Mouse (Mus musculus): ENCODE measurements at regions not wholly inside any gene's neighbourhood (a gene's known extent, or its start where the extent isn't known, plus 50 kb on each side); places are given as distances from the start of the nearest gene placed in this dataset.

DNA sequence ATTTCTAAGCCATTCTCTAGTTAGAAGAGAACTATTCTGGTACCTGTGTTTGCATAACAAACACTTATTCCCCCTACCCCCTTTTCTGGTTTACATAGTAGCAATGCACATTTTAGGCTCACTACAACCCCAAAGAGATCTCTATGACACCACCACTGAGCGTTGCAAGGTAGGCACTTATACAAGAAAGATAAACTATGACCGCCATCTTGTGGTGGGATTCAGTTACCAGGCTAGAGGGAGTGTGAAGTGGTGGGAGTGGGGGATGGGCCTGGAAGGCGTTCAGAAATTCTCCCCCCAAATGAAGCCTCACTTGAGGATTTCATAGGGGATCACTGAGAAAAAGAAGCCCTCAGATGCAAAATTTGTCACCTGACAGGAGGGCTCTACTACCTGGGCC lies 64.4 kb upstream of the Fst start:
- intact Hi-C loops (cut with DNase I), result loop anchor here (10.0 kb wide), 1 partner anchor 648 kb away; no protein-coding TSS in a partner anchor
- peak in 1 of 2 experiments; percentile 4 for DNase-seq (ENCODE audit: low spot score in 2 of 2)

DNA sequence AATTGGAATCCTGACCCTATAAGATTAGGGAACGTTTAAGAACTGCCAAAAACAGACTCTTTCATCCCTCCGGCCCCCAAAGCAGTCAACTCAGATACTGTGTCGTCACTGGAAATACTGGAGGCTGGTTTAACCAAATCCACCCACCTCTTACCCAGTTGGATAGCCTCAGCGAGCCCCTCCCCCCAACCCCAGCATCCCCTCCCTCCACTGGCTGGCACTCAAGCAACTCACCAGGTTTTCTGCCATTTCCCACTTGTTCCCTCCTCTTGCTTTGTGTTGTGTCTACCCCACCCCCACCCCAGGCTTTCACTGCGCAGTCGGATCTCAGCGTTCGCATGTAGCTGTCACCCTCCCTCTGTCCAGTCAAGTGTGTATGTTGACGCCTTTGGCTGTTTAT lies 68.1 kb upstream of the Fst start:
- intact Hi-C loops (cut with DNase I), result loop anchor here (10.0 kb wide), 1 partner anchor 652 kb away; no protein-coding TSS in a partner anchor

DNA sequence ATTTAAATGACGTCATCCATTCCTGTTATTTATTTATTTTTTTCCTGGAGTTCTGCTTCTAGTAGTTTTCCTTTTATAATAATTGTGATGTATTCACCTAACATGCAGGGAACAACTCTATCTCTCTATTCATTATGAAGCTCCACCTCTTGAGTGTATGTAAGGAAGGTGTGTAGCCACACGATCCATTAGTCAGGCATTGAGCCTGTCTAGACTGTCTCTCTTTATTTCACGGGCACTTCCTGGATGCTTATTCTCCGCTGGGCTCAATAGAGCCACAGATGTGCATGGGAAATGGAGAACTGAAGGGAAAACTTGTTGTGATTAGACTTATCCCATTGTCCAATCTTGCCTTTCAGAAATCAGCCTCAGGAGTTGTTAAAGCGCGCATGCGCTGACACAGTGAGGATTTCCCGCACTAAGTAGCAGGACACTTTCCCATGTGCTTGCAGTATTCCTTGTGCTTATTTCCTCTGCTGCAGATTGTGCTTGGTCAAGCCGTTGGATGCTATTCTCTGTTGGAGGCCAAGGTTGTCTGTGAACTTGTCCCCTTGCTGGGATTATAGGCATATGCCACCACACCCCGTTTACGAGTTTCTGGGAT lies 71.5 kb upstream of the Fst start:
- intact Hi-C loops (cut with DNase I), result no loop called here

More for the DNA sequence above, 68.1 kb upstream of the Fst start:
- DNase-seq (ENCODE audit: low spot score in 2 of 2), result no peak

DNA sequence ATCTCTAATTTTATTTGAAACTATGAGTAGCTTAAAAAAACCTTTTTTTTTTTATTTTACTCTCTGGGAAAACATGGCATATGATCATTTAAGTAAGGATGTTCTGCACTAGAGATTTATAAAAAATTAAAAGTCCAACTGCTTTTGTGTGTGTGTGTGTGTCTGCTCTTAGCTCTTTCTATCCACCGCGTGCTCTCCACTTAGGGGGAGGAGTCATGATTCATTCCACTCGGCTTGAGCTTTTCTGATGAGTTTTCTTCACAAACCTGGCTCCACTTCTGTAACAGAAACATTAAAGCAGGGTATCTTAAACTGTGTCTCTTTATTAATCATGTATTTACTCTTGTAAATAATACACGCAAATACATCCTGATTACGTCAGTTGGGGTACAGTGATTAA lies 73.0 kb upstream of the Fst start:
- no peak for DNase-seq (ENCODE audit: low spot score in 2 of 2)
- intact Hi-C loops (cut with DNase I), result no loop called here

More for the DNA sequence above, 71.5 kb upstream of the Fst start:
- DNase-seq (ENCODE audit: low spot score in 2 of 2), result no peak

DNA sequence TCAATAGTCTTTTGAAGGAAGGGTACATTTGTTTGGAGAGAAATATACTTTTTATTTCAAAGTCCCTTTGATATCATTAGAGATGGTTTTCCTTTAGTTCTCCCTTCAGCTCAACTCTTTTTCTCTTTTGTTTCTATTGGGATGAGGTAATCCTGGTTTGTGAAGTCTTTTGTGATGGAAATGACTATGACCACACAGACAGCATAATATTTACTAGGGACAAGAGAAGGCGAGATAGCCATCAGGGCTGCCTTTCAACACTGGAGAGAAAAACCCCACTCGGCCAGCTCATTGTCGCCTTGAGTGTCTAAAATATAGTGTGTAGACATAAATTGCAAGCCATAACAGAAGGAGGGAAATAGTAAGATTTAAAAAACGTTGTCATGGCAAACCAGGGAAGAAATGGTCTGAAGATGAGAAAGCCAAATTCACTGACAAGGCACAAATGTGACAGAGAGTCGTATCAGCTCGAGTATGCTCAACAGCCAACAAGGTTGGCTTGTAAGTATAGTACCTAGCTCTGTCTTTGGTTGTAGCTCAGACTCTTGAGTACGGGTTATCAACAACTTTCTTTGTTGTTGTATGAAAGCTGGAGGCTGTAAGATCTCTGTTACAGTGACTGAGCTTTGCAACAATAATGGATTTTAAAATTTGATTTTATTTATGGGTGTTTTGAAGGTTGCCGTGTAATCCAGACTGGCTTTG lies 73.8 kb upstream of the Fst start:
- intact Hi-C loops (cut with DNase I), result no loop called here
- no peak for DNase-seq (ENCODE audit: low spot score in 2 of 2)

DNA sequence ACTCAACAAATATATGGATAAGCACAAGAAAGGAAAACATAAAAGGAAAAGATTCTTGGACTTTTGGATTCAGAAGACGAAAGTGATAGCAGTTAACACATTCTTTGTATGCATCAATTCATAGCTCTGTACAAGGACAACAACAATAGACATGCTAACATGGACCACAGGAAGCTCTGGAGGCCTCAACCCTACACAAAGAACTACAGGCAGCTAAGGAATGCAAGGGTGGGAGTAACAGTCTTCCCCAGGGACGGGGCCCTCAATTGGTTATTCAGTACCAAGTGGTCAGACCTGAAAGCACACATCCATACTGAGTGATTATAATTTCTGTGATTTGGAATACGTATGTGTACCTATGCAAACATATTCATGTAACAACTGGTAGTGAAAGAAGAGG lies 75.8 kb upstream of the Fst start:
- intact Hi-C loops (cut with DNase I), result no loop called here
- no peak for DNase-seq (ENCODE audit: low spot score in 2 of 2)

DNA sequence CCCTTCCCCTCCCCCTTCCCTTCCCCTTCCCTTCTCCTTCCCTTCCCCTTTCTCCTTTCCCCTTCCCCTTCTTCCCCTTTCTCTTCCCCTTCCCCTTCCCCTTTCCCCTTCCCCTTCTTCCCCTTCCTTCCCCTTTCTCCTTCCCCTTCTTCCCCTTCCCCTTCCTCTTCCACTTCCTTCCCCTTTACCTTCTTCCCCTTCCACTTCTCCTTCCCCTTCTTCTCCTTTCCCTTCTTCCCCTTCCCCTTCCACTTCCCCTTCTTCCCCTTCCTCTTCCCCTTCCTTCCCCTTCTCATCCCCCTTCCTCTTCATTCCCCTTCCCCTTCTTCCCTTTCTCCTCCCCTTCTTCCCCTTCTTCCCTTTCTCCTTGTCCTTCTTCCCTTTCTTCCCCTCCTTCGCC lies 77.0 kb upstream of the Fst start:
- DNase-seq (ENCODE audit: low spot score in 2 of 2), result no peak
- intact Hi-C loops (cut with DNase I), result no loop called here

DNA sequence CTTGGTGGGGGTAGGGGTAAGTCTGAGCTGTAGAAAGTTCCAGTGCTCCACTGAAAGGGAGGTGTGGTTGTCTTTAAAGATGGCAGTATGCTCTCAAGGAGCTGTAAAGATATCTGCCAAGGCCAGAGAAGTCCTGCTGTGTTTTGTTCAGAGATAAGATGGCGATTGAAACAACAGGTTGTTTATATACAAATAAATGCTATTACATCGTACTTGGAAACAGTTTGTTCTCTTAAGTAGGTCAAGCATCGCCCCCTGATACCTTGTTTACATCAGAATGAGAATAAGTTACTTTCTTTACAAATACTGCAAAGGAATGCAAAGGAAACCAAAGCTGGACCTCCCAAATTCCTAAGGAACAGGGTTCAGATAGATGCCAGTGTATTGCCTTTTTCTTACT lies 113.0 kb upstream of the Fst start:
- intact Hi-C loops (cut with DNase I), result no loop called here
- no peak for DNase-seq (ENCODE audit: low spot score in 2 of 2)

DNA sequence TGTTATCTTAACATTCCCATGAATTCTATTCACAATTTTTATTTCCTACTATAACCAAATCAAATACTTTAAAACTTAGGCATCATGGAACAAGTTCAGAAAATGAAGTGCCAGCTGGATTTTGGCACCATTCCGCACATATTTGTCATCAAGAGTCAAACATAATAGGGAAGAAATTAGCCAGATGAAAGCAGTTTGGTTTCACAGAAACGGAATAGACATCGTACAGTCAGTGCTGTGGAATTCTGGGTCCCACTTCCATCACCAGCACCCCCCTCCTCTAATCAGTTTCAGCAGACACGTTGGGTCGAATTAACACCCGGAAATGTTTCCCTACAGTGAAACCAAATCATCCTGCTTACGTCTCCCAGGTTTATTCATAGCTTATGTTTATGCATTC lies 125.8 kb upstream of the Fst start:
- intact Hi-C loops (cut with DNase I), result no loop called here
- no peak for DNase-seq (ENCODE audit: low spot score in 2 of 2)

DNA sequence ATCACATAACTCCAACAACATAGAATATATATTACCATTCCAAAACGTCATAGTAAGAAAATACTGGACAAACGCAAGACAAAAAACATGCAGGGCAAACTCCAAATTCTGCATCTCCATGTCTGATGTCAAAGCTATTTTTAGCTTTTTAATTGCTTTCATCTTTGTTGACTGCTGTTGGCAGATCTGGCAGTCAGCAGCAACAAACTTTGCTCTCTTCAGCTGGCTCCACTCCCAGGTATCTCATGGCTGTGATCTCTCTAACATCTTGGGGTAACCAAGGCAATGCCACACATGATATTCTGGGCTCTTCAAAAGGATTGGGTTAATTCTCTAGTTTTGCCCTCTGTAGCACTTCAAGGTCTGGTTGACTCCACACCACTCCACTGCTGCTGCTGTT lies 128.9 kb upstream of the Fst start:
- intact Hi-C loops (cut with DNase I), result no loop called here
- no peak for DNase-seq (ENCODE audit: low spot score in 2 of 2)

DNA sequence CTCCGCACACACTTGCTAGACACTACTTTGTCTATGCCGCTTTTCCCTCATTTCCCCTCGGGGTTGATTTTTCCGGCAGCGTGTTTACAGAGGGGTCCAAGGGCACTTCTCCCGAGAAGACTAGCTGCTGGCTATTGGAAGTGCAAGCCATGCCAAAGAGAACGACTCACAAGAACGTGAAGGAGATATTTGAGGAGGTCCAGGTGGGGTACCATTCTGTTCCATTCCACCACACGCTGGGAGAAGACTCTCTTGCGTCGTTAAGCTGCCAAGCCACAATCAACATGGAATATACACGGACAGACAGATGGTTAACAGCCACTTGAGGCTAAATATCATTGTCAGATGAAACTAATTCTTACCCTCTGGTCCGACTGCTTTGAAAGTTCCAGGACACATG lies 144.6 kb upstream of the Fst start:
- intact Hi-C loops (cut with DNase I), result no loop called here
- no peak for DNase-seq (ENCODE audit: low spot score in 2 of 2)

DNA sequence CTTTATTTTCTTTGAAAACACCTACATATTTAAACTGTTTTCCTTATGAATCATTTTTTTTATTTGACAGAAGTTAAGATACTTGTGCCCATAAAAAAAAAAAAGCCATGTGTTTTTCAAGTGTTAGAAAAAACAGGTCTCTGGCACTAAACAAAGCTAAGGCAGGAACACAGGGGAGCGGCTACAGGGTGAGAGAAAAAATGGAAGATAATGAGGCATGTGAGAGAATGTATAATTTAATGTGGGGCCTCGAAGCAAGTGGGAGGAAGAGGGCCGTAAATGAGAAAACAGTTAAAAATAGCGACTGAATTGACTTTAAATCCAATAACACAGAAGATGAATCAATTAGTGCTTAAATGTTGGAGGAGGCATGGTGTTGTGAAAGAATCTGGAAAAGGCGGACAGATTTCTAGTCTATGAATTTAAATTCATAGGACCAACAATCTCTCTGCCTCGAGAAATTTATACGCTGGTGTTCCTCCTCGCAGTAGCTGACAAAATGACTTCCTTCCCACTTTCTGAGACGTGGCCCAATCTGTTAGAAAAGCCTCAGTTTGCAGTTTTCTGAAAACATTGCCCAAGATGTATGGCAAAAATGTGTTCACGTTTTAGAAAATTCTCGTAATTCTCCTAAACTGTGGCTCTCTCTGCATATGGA lies 145.4 kb upstream of the Fst start:
- DNase-seq (ENCODE audit: low spot score in 2 of 2), result no peak
- intact Hi-C loops (cut with DNase I), result no loop called here

DNA sequence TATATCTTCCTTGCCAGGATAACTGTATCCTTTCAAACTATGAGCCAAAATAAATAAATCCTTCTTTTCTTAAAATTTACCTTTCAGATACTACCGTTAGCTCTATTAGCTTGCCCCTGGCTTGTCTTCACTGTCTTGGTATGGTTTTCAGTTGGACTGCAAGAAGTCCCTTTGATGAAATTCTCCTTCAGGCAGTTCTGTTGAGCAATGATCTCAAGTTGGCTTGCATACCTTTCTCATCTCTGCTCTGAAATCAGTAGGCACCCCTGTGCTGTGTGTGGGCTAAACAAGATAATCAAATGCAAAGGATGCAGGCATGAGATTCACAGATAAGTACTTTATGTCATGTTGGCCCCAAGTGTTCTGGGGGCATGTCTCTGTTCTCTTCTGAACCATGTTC lies 155.2 kb upstream of the Fst start:
- intact Hi-C loops (cut with DNase I), result no loop called here

DNA sequence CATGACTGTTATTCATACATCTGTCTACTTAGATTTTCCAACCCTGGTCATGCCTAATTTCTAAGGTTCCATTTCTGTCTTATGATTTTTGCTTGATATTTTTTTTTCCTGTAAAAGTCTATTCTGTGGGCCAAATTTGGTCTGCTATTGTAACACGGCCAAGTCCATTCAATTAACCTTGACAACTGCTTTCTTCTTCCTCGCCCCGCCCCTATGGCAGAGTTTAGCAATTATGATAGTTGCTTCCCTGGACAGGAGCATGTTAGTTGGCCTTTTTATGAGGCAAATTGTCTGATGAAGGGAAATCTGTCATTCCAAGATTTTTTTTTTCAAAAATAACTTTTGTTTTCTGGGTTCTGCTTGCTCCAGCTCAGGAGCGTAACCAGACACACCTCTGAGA lies 160.7 kb upstream of the Fst start:
- DNase-seq (ENCODE audit: low spot score in 2 of 2), result no peak

More for the DNA sequence above, 155.2 kb upstream of the Fst start:
- DNase-seq (ENCODE audit: low spot score in 2 of 2), result no peak

DNA sequence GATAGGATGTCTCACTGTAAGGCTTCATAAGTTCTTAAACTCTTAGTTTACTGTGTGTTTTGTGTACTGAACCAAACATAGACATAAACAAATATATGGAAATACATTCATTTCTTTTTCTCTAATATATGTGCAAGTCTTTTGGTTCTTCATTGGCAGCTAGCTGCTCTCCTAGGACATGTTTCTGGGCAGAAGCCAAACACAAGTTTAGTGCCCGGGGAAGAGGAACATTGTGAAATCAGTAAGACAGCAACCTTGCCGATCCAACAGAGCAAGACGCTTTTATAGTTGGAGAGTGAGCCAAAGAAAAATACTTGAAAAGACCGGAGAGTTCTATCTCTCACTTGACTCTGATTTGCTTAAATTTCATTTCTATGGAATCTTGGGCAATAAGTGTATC lies 178.0 kb upstream of the Fst start:
- DNase-seq (ENCODE audit: low spot score in 2 of 2), result no peak
- intact Hi-C loops (cut with DNase I), result no loop called here

More for the DNA sequence above, 160.7 kb upstream of the Fst start:
- intact Hi-C loops (cut with DNase I), result no loop called here

DNA sequence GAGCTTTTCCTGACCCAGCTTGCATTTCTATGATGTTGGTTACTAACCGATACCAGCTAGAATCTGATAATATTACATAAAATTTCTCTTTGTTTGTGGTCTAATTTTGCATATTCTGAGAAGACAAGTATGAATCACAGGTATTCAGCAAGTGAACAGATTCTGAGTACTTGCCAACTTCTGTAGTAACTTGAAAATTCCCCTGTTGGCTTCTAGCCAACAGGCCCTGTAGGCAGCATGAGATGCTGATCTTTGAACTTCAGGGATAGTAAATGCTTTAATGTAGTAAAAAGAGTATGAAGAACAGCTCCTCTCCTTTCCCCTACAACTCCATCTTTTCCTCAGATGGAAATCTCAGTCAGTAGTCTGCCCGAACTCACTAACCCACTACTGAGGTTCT lies 178.5 kb upstream of the Mocs2 start:
- intact Hi-C loops (cut with DNase I), result no loop called here

DNA sequence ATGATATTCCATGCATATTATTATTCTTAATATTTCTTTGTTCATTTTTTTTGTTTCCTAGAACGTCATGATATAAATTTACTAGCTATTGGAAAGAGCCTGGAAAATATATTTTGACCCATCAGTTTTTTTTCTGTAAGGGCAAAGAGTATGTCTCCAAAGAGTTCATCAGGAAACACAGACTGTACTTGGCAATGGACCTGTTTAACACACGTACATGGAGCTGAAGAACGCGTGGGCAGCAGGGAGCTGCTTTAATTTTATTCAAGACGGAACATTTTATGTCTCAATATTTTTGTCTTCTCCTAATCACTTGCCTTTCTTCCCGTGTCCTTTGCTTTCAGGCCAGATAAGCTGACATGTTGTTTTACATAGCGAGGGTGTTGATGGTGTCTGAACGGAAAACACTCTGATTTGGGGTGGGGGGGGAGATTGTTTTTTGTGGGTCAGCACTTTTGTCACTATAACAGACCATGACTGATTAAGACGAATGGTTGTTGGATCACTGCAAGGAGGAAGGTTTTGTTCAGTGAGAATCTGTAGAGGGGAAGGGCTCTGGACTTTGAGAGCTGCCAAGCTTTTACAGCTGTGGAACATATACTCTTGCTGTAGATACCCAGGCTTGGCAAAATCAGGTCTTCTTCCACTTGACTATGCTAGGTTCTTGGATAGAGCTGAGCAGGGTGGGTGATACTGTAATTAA lies 176.2 kb upstream of the Mocs2 start:
- no peak for DNase-seq (ENCODE audit: low spot score in 2 of 2)
- intact Hi-C loops (cut with DNase I), result no loop called here

More for the DNA sequence above, 178.5 kb upstream of the Mocs2 start:
- no peak for DNase-seq (ENCODE audit: low spot score in 2 of 2)

DNA sequence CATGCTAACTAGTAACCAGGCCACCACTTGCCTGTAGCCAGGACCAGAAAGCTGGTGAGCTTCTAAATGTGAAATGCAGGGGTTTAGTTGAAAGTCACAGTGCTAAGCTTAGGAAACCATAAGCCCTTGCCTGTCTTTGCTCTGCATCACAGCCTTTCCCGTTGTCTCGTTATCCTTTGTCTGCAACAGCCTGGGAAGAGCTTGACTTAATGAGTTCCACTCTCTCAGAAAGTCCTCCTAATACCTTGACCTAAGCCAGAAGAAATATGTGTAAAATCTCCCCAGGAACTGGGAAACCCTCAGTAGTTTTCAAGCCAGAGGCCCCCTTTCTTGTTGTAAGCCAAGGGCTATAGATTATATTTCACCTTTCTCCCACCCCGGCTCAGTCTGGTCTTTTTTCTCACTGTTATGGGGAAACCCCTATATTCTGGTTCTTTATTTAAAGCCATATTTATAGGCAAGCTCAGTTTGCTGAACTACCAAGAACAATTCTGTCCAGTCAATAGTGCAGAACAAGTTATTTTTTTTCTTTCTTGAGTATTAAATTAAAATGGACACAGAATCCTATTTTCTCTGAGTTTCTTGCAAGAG lies 175.0 kb upstream of the Mocs2 start:
- DNase-seq (ENCODE audit: low spot score in 2 of 2), result no peak
- intact Hi-C loops (cut with DNase I), result no loop called here

DNA sequence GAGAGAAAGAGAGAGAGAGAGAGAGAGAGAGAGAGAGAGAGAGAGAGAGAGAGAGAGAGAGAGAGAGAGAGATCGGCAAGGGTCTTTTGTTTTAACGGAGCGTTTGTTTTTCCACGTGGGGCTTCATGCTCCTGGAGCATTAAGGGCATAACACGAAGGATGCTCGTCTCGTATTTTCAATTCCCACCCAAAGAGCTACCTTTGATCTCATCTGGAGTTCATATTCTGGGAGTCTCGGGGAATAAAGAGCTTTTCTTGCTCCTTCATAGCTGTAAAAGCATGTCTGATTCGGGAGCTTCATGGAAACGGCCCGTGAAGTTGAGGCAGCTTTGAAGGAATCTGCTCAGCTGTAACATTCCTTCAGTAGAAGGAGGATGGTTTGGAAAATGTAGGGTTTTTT lies 174.5 kb upstream of the Mocs2 start:
- intact Hi-C loops (cut with DNase I), result no loop called here
- DNase-seq (ENCODE audit: low spot score in 2 of 2), result no peak

DNA sequence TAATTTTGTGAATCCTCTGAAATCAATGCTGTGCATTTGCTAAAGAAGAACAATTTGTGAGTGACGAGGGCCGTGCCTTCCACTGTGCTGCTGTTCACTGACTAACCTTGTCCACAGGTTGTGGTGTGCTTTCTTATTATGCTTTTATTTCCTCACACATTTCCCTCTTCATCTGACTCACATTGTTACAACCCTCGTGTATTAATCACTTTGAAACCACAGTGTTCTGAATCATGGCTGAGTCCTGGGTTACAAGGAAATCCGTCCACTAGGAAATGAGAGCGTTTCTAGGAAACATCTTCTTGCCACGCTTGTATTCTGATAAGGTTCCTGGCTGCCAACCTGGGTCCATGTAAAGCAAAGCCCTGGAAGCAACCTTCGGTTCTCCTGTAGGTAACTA lies 163.8 kb upstream of the Mocs2 start:
- no peak for DNase-seq (ENCODE audit: low spot score in 2 of 2)
- intact Hi-C loops (cut with DNase I), result no loop called here

Data from left cerebral cortex, postnatal 36 days (tissue).